Mouse (Mus musculus): ENCODE data around the gene Fermt3. TPM values are rescaled to one million over a fixed set of nuclear protein-coding genes. Genes with fewer than 3 reads are reported as not detected.

Gene Fermt3
- polyA plus RNA-seq (2015; fragmentation: Nextera tagmentation; extraction: Ambion mirVana): 17.3 and 18.4 TPM in 2 replicates

- Histone ChIP-seq H3K4me3 (replicated peaks; ENCODE audit: low read length) (peak within 1 kb of the TSS; percentile 12), H3K27me3 (ENCODE audit: control insufficient read depth, insufficient read depth, low read length) (no peaks in the 10 kb centered on the region), H3K4me1 (ENCODE audit: control insufficient read depth, insufficient read depth, low read length) (no peaks in the 10 kb centered on the region), H3K9ac (ENCODE audit: low read length) (peak within 1 kb of the TSS; percentile 48; the same call in 1 of the 2 replicates), H3K4me2 (ENCODE audit: low read depth, low read length) (peak within 1 kb of the TSS; percentile 6), H3K27ac (ENCODE audit: low read length) (peak within 1 kb of the TSS; percentile 64), H3K9me3 (replicated peaks; ENCODE audit: control insufficient read depth, low read length) (no peaks in the 10 kb centered on the region), H3K36me3 (ENCODE audit: control insufficient read depth, insufficient read depth, low read length) (peaks cover 18% of the 10 kb centered on the region)
- WGBS: 70% methylated on average over 5 of the region's 5 CpGs
- peak; percentile 71 for ATAC-seq (ENCODE audit: insufficient read depth, low FRiP score)
These were observed at the start of gene Fermt3 for GRCm38 (mm10) chr19:7019191-7019590. Gene Fermt3, minus strand, starts transcription at chr19:7019469.

- ATAC-seq (ENCODE audit: insufficient read depth, low FRiP score): no peak
- H3K27me3 ChIP-seq (ENCODE audit: control insufficient read depth, insufficient read depth, low read length): 0 out of 2 replicates have a peak, but pooled peaks cover 4% of the 10 kb centered on the region
- WGBS: 5% methylated on average over 14 of the region's 14 CpGs
- no peak overlapping the region for H3K9ac ChIP-seq (ENCODE audit: low read length)
- H3K4me3 ChIP-seq (replicated peaks; ENCODE audit: low read length): no peak overlapping the region
- no peaks in the 10 kb centered on the region for H3K9me3 ChIP-seq (replicated peaks; ENCODE audit: control insufficient read depth, low read length)
- H3K4me2 ChIP-seq (ENCODE audit: low read depth, low read length): peak overlapping the region; percentile 7; the same call in 1 of the 2 replicates
- no peak overlapping the region for H3K27ac ChIP-seq (ENCODE audit: low read length)
- peaks cover 32% of the 10 kb centered on the region for H3K4me1 ChIP-seq (ENCODE audit: control insufficient read depth, insufficient read depth, low read length)
- H3K36me3 ChIP-seq (ENCODE audit: control insufficient read depth, insufficient read depth, low read length): no peaks in the 10 kb centered on the region
These were observed 48.9 kb upstream of the Fermt3 start for GRCm38 (mm10) chr19:7068136-7068535.

GRCm38 (mm10) chr19:7067344-7068050 lies 48.2 kb upstream of the Fermt3 start:
- ATAC-seq (ENCODE audit: insufficient read depth, low FRiP score): no peak
- Histone ChIP-seq H3K9ac (ENCODE audit: low read length) (no peak overlapping the region), H3K4me2 (ENCODE audit: low read depth, low read length) (no peak overlapping the region), H3K36me3 (ENCODE audit: control insufficient read depth, insufficient read depth, low read length) (no peaks in the 10 kb centered on the region), H3K27me3 (ENCODE audit: control insufficient read depth, insufficient read depth, low read length) (0 out of 2 replicates have a peak, but pooled peaks cover 4% of the 10 kb centered on the region), H3K4me1 (ENCODE audit: control insufficient read depth, insufficient read depth, low read length) (peaks cover 28% of the 10 kb centered on the region), H3K27ac (ENCODE audit: low read length) (no peak overlapping the region), H3K9me3 (replicated peaks; ENCODE audit: control insufficient read depth, low read length) (no peaks in the 10 kb centered on the region), H3K4me3 (replicated peaks; ENCODE audit: low read length) (no peak overlapping the region)
- 44% methylated on average over 20 of the region's 20 CpGs for WGBS

- Histone ChIP-seq H3K27me3 (ENCODE audit: control insufficient read depth, insufficient read depth, low read length) (0 out of 2 replicates have a peak, but pooled peaks cover 4% of the 10 kb centered on the region), H3K9ac (ENCODE audit: low read length) (peak overlapping the region; percentile 34; the same call in 1 of the 2 replicates), H3K4me1 (ENCODE audit: control insufficient read depth, insufficient read depth, low read length) (peaks cover 28% of the 10 kb centered on the region), H3K9me3 (replicated peaks; ENCODE audit: control insufficient read depth, low read length) (no peaks in the 10 kb centered on the region), H3K27ac (ENCODE audit: low read length) (0 out of 2 replicates have a peak overlapping the region, but pooled peaks have one; percentile 21), H3K4me2 (ENCODE audit: low read depth, low read length) (0 out of 2 replicates have a peak overlapping the region, but pooled peaks have one; percentile 27), H3K4me3 (replicated peaks; ENCODE audit: low read length) (no peak overlapping the region), H3K36me3 (ENCODE audit: control insufficient read depth, insufficient read depth, low read length) (no peaks in the 10 kb centered on the region)
- ATAC-seq (ENCODE audit: insufficient read depth, low FRiP score): no peak
- WGBS: 34% methylated on average over 7 of the region's 8 CpGs
These were observed 47.6 kb upstream of the Fermt3 start for GRCm38 (mm10) chr19:7066828-7067342.

GRCm38 (mm10) chr19:7066034-7066827 lies 47.0 kb upstream of the Fermt3 start:
- Histone ChIP-seq H3K36me3 (ENCODE audit: control insufficient read depth, insufficient read depth, low read length) (no peaks in the 10 kb centered on the region), H3K27me3 (ENCODE audit: control insufficient read depth, insufficient read depth, low read length) (0 out of 2 replicates have a peak, but pooled peaks cover 4% of the 10 kb centered on the region), H3K9me3 (replicated peaks; ENCODE audit: control insufficient read depth, low read length) (no peaks in the 10 kb centered on the region), H3K4me3 (replicated peaks; ENCODE audit: low read length) (no peak overlapping the region), H3K9ac (ENCODE audit: low read length) (peak overlapping the region; percentile 34; the same call in 1 of the 2 replicates), H3K4me2 (ENCODE audit: low read depth, low read length) (0 out of 2 replicates have a peak overlapping the region, but pooled peaks have one; percentile 27), H3K27ac (ENCODE audit: low read length) (peak overlapping the region; percentile 11; the same call in 1 of the 2 replicates), H3K4me1 (ENCODE audit: control insufficient read depth, insufficient read depth, low read length) (peaks cover 28% of the 10 kb centered on the region)
- 36% methylated on average over 15 of the region's 15 CpGs for WGBS
- ATAC-seq (ENCODE audit: insufficient read depth, low FRiP score): no peak; the same call in 1 of the 2 replicates

- no peaks in the 10 kb centered on the region for H3K9me3 ChIP-seq (replicated peaks; ENCODE audit: control insufficient read depth, low read length)
- H3K27me3 ChIP-seq (ENCODE audit: control insufficient read depth, insufficient read depth, low read length): 0 out of 2 replicates have a peak, but pooled peaks cover 4% of the 10 kb centered on the region
- H3K36me3 ChIP-seq (ENCODE audit: control insufficient read depth, insufficient read depth, low read length): no peaks in the 10 kb centered on the region
- no peak overlapping the region for H3K27ac ChIP-seq (ENCODE audit: low read length)
- H3K9ac ChIP-seq (ENCODE audit: low read length): no peak overlapping the region
- peak; percentile 73; the same call in 1 of the 2 replicates for ATAC-seq (ENCODE audit: insufficient read depth, low FRiP score)
- no peak overlapping the region for H3K4me3 ChIP-seq (replicated peaks; ENCODE audit: low read length)
- no peak overlapping the region for H3K4me2 ChIP-seq (ENCODE audit: low read depth, low read length)
- peaks cover 13% of the 10 kb centered on the region for H3K4me1 ChIP-seq (ENCODE audit: control insufficient read depth, insufficient read depth, low read length)
- 3% methylated on average over 3 of the region's 3 CpGs for WGBS
These were observed 45.3 kb upstream of the Fermt3 start for GRCm38 (mm10) chr19:7064571-7064970.

GRCm38 (mm10) chr19:7062916-7063315 lies 43.6 kb upstream of the Fermt3 start:
- Histone ChIP-seq H3K9me3 (replicated peaks; ENCODE audit: control insufficient read depth, low read length) (no peaks in the 10 kb centered on the region), H3K27ac (ENCODE audit: low read length) (no peak overlapping the region), H3K4me1 (ENCODE audit: control insufficient read depth, insufficient read depth, low read length) (peaks cover 17% of the 10 kb centered on the region), H3K27me3 (ENCODE audit: control insufficient read depth, insufficient read depth, low read length) (no peaks in the 10 kb centered on the region), H3K4me3 (replicated peaks; ENCODE audit: low read length) (no peak overlapping the region), H3K9ac (ENCODE audit: low read length) (no peak overlapping the region), H3K4me2 (ENCODE audit: low read depth, low read length) (no peak overlapping the region), H3K36me3 (ENCODE audit: control insufficient read depth, insufficient read depth, low read length) (no peaks in the 10 kb centered on the region)
- no peak for ATAC-seq (ENCODE audit: insufficient read depth, low FRiP score)
- WGBS: 91% methylated on average over 8 of the region's 8 CpGs

- Histone ChIP-seq H3K9me3 (replicated peaks; ENCODE audit: control insufficient read depth, low read length) (no peaks in the 10 kb centered on the region), H3K4me3 (replicated peaks; ENCODE audit: low read length) (no peak overlapping the region), H3K36me3 (ENCODE audit: control insufficient read depth, insufficient read depth, low read length) (no peaks in the 10 kb centered on the region), H3K4me1 (ENCODE audit: control insufficient read depth, insufficient read depth, low read length) (peaks cover 22% of the 10 kb centered on the region), H3K9ac (ENCODE audit: low read length) (no peak overlapping the region), H3K4me2 (ENCODE audit: low read depth, low read length) (no peak overlapping the region), H3K27me3 (ENCODE audit: control insufficient read depth, insufficient read depth, low read length) (no peaks in the 10 kb centered on the region), H3K27ac (ENCODE audit: low read length) (no peak overlapping the region)
- 80% methylated on average over 5 of the region's 5 CpGs for WGBS
- ATAC-seq (ENCODE audit: insufficient read depth, low FRiP score): no peak
These were observed 42.8 kb upstream of the Fermt3 start for GRCm38 (mm10) chr19:7062110-7062509.
